Mouse (Mus musculus) thymus, adult 2 months (tissue): Measurements from ENCODE around the gene BC051665. TPM values are rescaled to one million over a fixed set of nuclear protein-coding genes. Genes with fewer than 3 reads are reported as not detected.

Source experiments
- DNase-seq: peaks from one replicate; pipeline ENCODE4 v3.0.0; 2021
- H3K27ac ChIP-seq: fragments of 200-500 bp; 2 replicates; pipeline ENCODE4 v1.5.1; 2012; ENCODE audit warnings: low read length, control low read depth; ENCODE audit not compliant: control insufficient read depth, insufficient read depth
- H3K27me3 ChIP-seq: fragments of 200-500 bp; 2 replicates; pipeline ENCODE4 v1.6.1; 2012; ENCODE audit warnings: mild to moderate bottlenecking, low read length, moderate library complexity, mixed read lengths; ENCODE audit not compliant: control insufficient read depth, insufficient read depth
- H3K36me3 ChIP-seq: fragments of 200-500 bp; 2 replicates; pipeline ENCODE4 v1.6.1; 2012; ENCODE audit warnings: mild to moderate bottlenecking, low read length, moderate library complexity; ENCODE audit not compliant: control insufficient read depth, insufficient read depth
- H3K4me1 ChIP-seq: fragments of 200-500 bp; replicated peaks from 2 replicates; pipeline ENCODE4 v1.6.1; 2012; ENCODE audit warnings: low read length; ENCODE audit not compliant: control insufficient read depth, insufficient read depth
- H3K4me3 ChIP-seq: fragments of 200-500 bp; 2 replicates; pipeline ENCODE4 v1.5.1; 2012; ENCODE audit warnings: mild to moderate bottlenecking, low read length, control low read depth, moderate library complexity; ENCODE audit not compliant: control insufficient read depth, insufficient read depth
- CTCF ChIP-seq: fragments of 200-500 bp; IDR thresholded peaks from 2 replicates; pipeline ENCODE4 v1.5.1; 2012; ENCODE audit warnings: mild to moderate bottlenecking, control low read depth, low read length, moderate library complexity, borderline replicate concordance; ENCODE audit not compliant: control insufficient read depth, poor library complexity, insufficient read depth; ENCODE audit errors: extremely low read depth
- POLR2A ChIP-seq: fragments of 200-500 bp; IDR thresholded peaks from 2 replicates; pipeline ENCODE4 v1.6.1; 2012; ENCODE audit warnings: mild to moderate bottlenecking, low read length, control low read depth, moderate library complexity; ENCODE audit not compliant: control insufficient read depth, poor library complexity, insufficient read depth; ENCODE audit errors: extremely low read depth
- WGBS: fragments of 180-500 bp; shearing (Covaris S2); methylation state at CpG from one replicate; pipeline ENCODE4 v1.1.7; 2018; 5-methylcytosine and 5-hydroxymethylcytosine counted together
- polyA plus RNA-seq: library from polyadenylated mRNA; depleted of rRNA; stranded (reverse); fragments of >200 nt; gene quantifications from 2 replicates; pipeline ENCODE4 v1.2.3, GENCODE M21; 2012; rRNA removed

The BC051665 gene
- polyA plus RNA-seq, 1 experiment = not detected

GRCm38 (mm10) chr13:60737632-60738324, 48.4 kb downstream of the BC051665 start:
- 2% methylated on average over 9 of the region's 9 CpGs for WGBS
- DNase-seq = peak; percentile 93
- Histone ChIP-seq H3K4me1 (peaks cover 10% of the 10 kb centered on the region), H3K27me3 (no peaks in the 10 kb centered on the region), H3K4me3 (peak overlapping the region; percentile 31), H3K27ac (peak overlapping the region; percentile 61), H3K36me3 (no peaks in the 10 kb centered on the region)
- no peak for TF ChIP-seq CTCF
- TF ChIP-seq POLR2A = no peak

- TF ChIP-seq POLR2A (no peak), CTCF (no peak)
- H3K4me3 ChIP-seq = no peak overlapping the region
- H3K36me3 ChIP-seq = no peaks in the 10 kb centered on the region
- 97% methylated on average over 13 of the region's 13 CpGs for WGBS
- DNase-seq = no peak
- peaks cover 10% of the 10 kb centered on the region for H3K4me1 ChIP-seq
- no peaks in the 10 kb centered on the region for H3K27me3 ChIP-seq
- no peak overlapping the region for H3K27ac ChIP-seq
Measured at GRCm38 (mm10) chr13:60736421-60737105, 49.6 kb downstream of the BC051665 start.

DNA sequence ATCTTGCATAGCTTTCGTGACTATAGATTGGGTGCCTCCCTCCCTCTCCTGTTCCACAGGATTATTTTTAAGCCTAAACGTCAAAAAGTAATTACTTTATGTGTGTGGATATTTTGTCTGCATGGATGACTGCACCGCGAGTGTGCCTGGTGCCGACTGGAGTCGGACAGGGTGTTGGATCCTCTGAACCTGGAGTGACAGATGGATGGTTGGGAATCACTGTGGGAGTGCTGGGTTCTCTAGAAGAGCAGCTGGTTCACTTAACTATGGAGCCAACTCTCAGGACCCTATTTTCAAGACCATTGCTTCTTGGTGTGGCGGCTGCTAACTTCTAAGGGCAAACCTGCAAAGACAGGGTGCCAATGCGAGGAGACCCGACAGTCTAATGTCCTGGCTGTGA, 50.9 kb downstream of the BC051665 start:
- no peak for DNase-seq
- TF ChIP-seq POLR2A (no peak), CTCF (no peak)
- 92% methylated on average over 9 of the region's 9 CpGs for WGBS
- Histone ChIP-seq H3K4me1 (peaks cover 10% of the 10 kb centered on the region), H3K36me3 (no peaks in the 10 kb centered on the region; the same call in 1 of the 2 replicates), H3K27ac (no peak overlapping the region), H3K4me3 (no peak overlapping the region), H3K27me3 (no peaks in the 10 kb centered on the region)

Other genes with a start within 250 kb of the BC051665 start
- 45.2 and 72.4 TPM in 2 replicates for gene Dapk1, start 184.4 kb downstream of the BC051665 start, polyA plus RNA-seq
- not detected in 2 replicates for gene Ctsll3, start 16.5 kb upstream of the BC051665 start, polyA plus RNA-seq
- gene 4930486L24Rik, start 78.1 kb upstream of the BC051665 start, polyA plus RNA-seq = 0.19 TPM in 1 of 2 replicates, not detected in the other
- gene Gm49392, start 110.5 kb upstream of the BC051665 start, polyA plus RNA-seq = 0.38 and 0.60 TPM in 2 replicates
- gene Ctla2b, start 111.1 kb upstream of the BC051665 start, polyA plus RNA-seq = 0.46 and 0.57 TPM in 2 replicates
- gene Tpbpb, start 118.5 kb upstream of the BC051665 start, polyA plus RNA-seq = not detected in 2 replicates
- gene Gm49393, start 149.2 kb upstream of the BC051665 start, polyA plus RNA-seq = not detected in 2 replicates
- gene Gm49391, start 150.2 kb upstream of the BC051665 start, polyA plus RNA-seq = 0.26 and 1.2 TPM in 2 replicates
- gene Ctla2a, start 150.3 kb upstream of the BC051665 start, polyA plus RNA-seq = 4.1 and 6.4 TPM in 2 replicates
- gene Tpbpa, start 155.6 kb upstream of the BC051665 start, polyA plus RNA-seq = not detected in 2 replicates
- gene Ctsj, start 219.6 kb upstream of the BC051665 start, polyA plus RNA-seq = not detected in 2 replicates